Mouse (Mus musculus) neural tube, embryonic 10.5 days (tissue): ENCODE measurements around the gene Slc1a2.

Source experiments
- DNase-seq: peaks from one replicate; pipeline ENCODE4 v3.0.0-alpha.2; 2017; ENCODE audit warnings: low spot score; ENCODE audit errors: extremely low spot score

Gene Slc1a2

DNA sequence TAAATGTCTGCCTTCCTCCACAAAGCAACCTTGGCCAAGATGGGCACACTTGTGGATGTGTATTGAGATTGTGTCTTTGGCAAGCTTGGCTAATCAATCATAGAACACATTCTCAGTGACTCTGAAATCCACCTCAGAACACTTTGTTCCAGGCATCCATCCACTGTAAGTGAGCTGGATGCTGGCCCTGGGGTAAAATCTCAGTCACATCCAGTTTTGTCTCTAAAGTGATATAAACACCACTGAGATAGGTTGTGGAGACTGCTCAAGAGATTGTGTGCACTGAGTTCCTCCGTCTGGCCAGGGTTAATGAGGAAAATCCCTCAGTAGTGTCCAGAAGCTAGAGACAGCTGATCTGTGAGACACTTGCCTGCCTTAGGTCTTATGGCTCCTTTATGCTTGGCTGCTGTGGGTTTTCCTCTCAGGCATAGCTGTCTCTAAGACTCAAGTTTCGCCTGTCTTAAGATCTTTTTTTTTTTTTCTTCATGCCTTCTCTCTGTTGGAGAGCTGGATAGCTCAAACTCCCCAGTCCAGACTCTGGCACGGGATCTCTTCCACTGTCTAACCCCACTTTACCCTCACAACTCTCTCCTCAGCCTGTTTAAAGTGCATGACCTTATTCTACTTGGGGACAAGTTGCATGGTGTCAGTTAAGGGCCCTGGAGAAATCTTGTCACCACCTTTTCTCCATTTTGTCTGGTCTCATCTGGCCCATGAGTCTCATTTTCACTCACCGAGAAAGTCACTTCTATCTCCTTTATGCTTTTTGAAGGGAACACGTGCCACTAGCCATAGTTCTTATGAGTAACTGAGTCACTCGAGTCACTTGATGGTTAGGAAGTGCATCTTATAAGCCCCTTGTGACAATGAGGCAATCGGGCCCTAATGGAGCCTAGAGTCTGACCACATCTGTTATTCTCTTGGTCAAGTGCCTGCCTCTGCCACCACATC is 54.5 kb downstream of the Slc1a2 start:
- DNase-seq: no peak

DNA sequence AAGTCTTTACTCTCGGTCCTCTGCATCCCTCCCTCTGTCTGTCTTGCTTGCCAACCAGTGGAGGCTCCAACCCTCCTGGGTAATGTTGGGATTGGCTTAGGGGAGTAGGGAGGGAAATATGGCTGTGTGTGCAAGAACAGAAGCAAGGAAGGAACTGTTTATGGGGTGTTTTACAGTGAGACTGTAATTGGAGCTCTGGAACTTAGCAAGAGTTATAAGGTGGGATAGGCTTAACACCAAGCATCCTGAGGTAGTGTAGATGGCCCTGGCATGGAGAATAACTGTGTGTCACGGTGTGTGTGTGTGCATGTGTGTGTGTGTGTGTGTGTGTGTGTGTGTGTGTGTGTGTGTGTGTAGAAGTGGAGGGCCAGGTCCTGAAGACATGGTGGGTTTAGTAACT is 55.9 kb downstream of the Slc1a2 start:
- no peak for DNase-seq

DNA sequence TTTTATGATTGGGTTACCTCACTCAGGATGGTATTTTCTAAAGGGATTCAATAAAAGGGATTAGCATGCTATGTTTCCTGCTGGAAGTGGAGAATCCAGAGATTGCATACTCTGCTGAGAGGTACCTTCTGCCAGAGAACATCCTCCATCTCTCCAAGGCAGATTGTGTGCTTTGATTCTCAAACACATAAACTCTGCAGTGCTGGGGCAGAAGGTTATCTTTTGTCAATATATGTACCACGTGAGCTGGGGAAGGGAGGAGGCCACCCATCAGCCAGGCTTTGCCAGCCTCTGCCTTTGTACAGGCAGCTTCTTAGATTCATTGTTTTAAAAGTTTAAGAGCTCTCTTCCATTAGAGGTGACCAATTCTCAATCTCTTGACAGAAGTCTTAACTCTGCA is 57.3 kb downstream of the Slc1a2 start:
- DNase-seq: no peak

DNA sequence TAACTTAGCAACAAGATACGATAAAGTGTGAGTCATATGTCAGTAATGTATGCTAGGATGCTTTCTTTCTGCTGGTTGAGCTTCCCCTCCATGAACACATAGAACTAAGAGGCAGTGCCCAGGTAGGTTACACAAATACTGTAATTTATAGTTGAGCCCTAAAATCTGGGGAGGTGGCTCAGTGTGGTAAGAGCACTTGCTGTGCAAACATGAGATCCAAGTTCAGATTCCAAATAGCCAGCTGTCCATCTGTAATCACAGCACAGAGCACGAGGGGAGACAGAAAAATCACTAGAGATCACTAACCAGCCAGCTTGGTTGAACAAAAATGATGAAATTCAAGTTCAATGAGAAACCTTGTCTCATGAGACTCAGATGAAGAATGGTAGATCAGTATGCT is 63.4 kb downstream of the Slc1a2 start:
- DNase-seq: no peak

DNA sequence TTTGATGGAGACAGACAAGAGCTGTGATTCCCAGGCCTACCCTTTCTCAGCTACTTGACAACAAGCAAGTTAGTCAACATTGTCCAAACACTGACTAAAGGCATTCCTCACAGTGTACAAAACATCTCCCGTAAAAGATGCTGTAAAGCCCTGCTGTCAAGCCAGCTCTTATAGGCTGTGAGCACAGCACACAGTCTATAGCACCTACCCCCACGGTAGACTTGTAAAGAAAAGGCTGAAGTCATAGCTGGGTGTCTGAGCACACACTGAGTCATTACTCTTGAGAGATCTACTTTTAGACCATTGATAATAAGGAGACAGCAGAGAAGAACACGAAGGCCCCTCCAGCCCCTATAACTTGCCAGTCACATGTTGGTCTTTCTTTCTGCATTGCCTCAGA is 66.6 kb downstream of the Slc1a2 start:
- DNase-seq: no peak

DNA sequence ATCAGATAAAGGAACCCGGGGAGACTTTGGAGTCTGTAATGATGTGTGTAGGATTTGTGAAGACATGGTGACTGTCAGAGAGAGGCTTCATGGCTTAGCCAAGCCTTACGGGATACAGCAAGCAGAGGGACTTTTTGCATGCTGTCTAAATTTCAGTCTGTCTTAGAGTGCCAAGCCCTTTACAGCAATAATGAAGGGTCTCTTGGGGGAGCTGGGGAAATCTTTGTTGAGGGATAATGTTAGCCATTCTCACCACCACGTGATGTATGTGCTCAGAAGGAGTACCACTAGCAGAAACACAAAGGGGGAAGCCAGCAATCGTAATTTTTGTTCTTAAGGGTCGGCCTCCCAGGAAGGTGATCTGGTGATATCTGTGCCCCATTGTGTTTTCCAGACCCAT is 71.9 kb downstream of the Slc1a2 start:
- DNase-seq: no peak

DNA sequence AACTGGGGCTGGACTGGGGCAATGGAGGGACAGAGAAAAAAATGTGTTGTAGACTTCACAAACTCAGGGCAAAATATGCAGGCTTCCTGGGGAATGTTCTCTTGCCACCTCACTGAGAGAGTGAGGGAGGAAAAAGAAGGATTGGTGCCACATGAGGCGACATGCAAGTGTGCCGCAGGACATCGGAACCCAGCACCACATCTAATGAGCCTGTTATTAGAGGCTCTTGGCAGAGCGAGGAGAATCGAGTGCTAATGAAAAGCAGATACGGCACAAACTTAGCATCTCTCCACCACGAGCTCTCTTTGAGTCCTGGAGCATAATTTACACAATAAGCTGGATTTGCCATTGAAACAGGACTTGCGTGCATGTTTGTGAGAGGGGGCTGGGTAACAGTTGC is 72.3 kb downstream of the Slc1a2 start:
- no peak for DNase-seq

DNA sequence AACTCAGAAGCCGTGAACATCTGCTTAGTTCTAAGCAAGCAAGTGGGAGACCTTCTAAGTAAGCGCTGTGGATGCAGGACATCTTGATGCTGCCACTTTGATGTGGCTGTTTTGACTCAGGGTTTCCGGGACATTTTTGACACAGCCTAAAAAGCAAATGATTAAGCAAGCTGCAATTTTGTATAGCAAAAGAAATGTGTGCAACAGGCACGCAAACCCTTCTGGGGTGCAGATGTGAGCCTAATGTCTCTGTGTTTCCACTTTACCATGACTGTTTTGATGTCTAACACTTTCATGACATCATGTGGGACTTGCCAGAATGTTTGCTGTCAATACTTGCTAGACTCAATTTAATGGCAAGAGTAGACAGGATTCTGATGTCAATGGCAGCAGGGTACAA is 74.7 kb downstream of the Slc1a2 start:
- DNase-seq: no peak

DNA sequence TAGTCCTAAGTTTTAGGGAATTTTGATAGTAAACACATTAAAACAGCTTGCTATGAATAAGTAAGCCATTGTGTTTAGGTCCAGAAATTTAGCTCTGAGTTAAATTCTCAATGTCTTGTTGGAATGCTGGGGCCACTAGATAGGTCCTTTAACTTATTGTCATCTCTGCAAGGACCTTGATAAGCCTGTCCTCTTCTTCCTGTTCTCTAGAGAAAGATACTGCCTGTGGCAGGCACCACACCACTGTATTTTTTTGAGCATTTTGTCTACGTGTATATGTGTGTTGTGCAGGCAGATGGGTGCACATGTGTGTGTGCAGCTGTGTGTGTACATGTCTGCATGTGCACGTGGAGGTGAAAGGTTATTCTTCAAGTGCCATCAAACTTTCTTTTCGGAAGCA is 75.6 kb downstream of the Slc1a2 start:
- no peak for DNase-seq

DNA sequence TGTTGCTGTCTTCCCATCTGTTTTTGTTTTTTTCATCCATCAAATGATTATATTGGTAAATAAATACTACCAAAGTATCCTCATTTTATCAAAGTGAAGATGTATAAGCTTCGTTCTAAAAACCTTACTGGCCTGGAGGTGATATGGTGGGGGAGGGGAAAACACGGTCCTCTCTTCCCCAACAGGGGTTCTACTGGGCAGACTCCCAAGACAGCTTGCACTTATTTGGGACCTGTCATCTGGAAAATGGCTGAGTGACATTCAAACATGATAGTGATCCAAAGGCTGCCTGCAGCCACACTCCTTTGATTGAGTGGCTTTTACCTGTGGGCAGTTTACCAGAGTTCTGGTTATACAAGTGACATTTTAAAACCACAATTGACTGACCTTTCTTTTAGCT is 76.6 kb downstream of the Slc1a2 start:
- DNase-seq: no peak

DNA sequence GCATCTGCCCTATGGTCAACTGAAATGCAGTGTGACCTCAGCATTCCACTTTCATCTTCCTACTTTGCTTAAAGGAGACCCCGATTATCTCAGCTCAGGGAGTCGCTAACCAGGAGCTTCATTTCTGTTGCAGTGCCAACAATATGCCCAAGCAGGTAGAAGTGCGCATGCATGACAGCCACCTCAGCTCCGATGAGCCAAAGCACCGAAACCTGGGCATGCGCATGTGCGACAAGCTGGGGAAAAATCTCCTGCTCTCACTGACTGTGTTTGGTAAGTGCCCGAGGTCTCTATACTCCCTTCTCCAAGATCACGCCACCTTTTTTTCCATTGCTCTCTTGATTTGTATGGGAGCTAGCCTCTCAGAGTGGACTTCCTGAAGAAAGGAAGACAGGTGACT is 77.4 kb downstream of the Slc1a2 start:
- DNase-seq: no peak

DNA sequence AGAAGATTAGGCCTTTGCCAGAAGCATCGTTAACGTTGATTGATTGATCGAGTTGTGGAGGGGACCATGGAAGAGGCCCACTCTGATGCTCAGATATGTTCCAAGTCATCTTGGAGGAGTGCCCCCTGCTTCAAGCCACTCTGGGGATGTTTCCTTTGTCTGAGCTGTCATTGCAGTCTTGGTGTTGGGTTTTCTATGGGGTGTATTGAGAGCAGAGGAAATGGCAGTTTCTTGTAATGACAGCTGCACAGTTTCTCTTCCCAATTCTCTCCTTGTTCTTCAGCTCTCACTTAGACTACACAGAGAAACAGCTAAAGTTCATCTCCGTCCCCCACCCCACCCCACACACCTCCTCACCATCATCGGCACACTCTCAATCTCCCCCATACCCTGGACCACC is 78.0 kb downstream of the Slc1a2 start:
- DNase-seq: no peak

DNA sequence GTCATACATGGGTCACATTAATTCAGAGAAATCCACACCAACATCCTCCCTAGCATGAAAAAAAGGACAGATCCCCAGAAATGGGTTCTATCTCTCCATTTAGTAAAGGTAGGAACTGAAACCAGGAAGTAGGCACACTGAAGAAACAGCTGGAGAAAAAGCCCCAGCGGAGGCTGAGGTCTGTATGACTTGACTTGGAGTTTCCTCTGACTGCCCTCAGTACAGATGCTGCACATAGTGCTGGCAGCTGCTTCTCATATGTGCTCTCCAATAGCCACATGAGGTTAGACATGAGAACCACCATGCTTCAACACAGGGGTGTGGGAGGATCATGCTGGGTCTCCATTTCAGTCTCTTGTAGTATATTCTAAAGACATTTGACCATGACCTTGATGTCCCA is 80.4 kb downstream of the Slc1a2 start:
- no peak for DNase-seq

DNA sequence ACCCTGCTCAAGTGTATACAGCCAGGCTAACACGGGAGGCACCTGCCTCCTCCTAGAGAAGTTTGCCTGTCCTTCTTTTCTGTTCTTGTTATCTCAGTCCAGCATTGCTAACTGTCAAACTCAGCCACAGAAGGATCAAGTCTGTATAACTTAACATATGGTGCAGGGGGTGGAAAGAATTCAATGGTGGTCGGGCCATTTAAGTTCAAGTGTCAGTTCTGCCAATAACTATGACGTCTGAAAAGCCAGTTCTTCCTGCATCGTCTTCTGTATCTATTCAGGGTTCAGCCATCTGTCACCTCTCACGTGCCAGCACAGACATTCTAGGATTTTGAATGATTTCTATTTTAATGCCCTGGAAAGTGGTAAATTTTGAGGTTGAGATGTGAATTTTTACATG is 84.2 kb downstream of the Slc1a2 start:
- no peak for DNase-seq

DNA sequence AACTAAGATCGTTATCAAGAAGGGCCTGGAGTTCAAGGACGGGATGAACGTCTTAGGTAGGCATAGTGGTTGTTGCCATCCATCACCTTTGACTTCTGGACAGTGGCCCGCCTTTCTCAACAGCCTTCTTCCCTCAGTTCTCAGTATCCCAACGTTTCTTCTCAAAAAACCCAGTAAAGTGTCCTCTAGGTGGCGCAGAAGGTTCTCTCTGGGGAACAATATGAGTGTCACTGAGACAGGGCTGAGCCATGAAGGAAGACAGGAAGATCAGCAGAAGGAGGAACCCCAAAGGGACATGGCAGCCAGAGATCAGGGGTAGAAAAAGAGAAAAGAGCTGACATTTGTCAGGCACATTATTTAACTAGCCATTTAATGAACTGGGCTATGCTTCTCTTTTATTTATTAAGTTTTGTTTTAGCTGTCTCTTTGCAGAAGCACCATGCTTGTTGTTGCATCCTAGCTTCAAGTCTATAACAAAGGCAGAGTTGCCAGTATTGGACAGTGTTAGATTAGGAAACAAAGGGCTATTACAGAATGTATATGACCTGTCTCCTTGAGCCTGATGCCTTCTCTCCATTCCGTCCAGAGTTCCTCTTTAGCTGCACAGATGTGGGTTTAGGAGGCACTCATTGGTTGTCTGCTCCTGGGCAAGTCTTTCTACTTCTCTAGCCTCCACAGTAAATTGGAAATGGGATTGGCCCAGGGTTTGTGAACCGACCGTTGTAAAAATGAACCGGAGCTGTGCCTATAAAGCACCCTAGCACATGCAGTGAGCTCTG is 85.6 kb downstream of the Slc1a2 start:
- peak; percentile 46 for DNase-seq

DNA sequence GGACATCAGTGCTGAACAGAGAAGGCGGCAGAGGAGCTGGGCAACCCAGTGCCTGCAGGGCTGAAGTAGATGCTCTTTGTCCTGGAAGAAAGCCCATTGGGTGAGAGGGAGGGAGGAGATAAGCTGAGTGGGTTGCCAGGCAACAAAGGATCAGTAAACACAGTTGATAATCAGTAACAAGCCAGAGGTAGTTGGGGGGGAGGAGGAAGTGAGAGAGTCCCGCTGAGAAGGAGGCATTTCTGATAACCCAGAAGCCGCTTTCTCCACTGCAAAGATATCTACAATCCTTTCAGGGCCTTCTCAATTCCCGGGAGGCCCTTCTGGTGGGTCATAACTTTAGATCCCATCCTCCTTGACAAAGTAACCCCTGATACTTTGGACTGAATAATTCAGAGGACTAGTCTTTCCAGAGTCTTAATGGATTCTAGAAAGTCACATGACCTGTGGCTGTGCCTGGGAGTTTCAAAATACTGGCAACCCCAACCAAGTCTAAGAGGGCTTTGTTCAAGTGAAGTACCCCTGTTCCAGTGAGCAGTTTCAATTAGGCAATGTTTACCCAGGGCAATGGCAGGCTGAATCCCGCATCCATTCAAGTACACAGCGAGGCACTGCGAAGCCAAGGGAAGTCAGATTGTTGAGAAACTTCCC is 86.9 kb downstream of the Slc1a2 start:
- peak; percentile 30 for DNase-seq

DNA sequence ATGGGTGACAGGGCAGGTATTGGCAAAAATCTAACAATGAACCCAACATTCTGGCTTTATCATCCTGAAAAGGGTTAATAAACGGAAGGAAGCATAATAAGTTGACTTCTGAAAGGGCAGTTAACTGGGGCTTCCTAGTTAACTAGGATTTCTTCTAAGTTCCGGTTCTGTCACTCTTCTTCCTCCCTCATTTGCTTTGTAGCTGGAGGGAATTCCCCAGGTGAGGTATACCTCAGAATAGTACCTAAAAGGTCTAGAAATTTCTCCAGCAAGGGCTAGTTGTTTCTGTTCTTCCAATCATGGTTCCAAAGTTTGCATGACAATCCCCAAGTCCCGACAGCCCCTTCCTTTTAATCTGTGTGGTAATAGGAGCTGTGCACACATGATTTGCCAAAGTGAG is 89.3 kb downstream of the Slc1a2 start:
- DNase-seq: no peak

DNA sequence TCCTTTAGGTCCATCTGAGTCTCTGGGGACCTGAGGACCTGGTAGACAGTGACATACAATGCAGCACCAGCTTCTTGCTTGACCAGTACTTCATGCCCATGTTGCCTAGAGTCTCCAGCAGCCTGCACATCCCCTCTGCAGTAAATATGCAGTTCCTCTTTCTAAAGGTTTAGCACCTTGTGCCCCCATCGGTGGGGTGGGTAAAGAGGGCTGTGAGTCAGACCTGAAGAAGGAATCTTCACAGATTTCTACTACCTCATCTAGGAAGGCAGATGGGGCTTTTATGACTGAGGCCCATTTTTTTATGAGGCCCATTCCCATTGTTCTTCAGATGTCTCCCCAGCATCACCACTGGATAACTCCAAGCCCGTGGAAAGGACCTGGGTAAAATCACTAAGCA is 91.5 kb downstream of the Slc1a2 start:
- DNase-seq: no peak

DNA sequence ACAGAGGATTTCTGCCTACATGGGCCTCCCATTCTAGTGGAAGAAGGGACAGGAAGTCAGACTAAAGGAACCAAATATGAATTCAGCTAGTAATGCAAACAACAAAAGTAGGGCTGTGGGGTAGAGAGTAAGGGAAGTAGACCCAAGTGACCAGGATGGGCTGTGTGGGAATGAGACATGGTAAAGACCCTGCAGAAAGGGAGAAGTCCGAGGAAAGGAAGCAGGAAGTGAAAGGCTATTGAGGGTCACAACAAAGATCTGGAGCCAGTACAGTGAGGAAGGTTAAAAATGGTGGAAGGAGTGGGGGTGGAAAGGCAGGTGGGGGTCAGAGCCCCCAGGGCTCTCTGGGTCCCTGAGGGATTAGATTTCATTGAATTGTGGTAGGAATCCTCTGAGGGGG is 93.4 kb downstream of the Slc1a2 start:
- no peak for DNase-seq

DNA sequence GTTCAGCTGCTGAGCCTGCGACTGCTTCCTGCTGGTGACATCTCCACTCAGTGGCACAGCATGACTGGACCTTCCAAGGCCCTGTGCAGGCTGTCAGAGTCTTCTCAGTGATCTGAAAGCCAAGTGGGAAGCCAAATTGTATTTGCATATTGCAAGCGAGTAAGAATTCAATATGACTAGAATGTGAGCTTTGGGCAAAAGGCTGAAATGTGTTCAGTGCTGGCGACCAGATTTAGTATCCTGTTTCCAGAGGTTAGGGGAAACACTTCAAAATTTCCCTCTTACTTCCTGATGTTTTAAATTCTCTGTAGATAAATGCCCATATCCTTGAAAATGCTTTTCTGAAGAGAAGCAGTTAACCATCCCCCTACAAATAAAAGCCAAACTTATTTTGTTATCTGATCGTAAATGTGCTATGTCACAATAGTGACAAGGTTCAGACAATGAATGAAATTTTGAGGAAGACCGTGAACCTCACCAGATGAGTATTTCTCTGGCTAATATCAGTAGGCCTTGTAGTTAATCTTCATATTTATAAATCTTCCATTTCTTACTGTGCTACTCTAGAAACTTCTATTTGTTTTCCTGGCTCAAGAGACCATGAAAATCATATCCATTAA is 98.9 kb downstream of the Slc1a2 start:
- no peak for DNase-seq

DNA sequence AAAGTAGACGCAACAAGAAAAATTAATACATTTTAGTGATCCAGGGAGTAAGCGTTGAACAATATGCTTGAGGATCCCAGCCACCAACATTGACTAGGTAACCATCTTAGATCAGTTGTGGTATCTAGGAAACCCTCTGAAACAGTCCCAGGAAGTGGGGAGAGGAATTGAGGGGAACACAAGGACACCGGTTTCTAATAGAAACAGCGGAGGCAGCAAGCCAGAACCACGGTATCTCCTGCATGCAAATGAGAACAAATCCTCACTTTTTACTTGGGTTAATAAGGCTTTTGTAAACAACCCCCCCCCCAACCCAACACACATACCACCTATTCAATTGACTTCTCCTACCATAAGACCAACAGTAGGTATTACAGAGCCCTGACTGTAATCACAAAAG is 101.0 kb downstream of the Slc1a2 start:
- no peak for DNase-seq
